Mouse (Mus musculus) heart, postnatal 0 days (tissue): ENCODE measurements around the gene Ceacam15. TPM values are rescaled to one million over a fixed set of nuclear protein-coding genes. Genes with fewer than 3 reads are reported as not detected.
"Not testable (repeated sequence)": the region's sequence is repeated elsewhere in the genome, so short reads cannot be mapped to it uniquely, and the experiment has no call there.

Experiments
- ATAC-seq: fragments of 200-750 bp; cut with Nextera tagmentation; 2 replicates; pipeline ENCODE4 v1.8.0; 2017; ENCODE audit warnings: low read depth, moderate number of reproducible peaks, moderate library complexity; ENCODE audit not compliant: insufficient read depth
- DNase-seq: peaks from one replicate; pipeline ENCODE4 v3.0.0-alpha.2; 2016; ENCODE audit warnings: low spot score
- H3K27ac ChIP-seq: fragments of 300-500 bp; sonication (generic); 2 replicates; pipeline ENCODE4 v1.5.1; 2014; ENCODE audit warnings: low read depth, mild to moderate bottlenecking
- H3K27me3 ChIP-seq: fragments of 300-500 bp; sonication (generic); 2 replicates; pipeline ENCODE4 v1.6.1; 2014; ENCODE audit warnings: low read length, mixed read lengths; ENCODE audit not compliant: control insufficient read depth, insufficient read depth
- H3K36me3 ChIP-seq: fragments of 300-500 bp; sonication (generic); replicated peaks from 2 replicates; pipeline ENCODE4 v1.6.1; 2014; ENCODE audit warnings: low read length, mixed read lengths; ENCODE audit not compliant: control insufficient read depth, insufficient read depth
- H3K4me1 ChIP-seq: fragments of 300-500 bp; sonication (generic); 2 replicates; pipeline ENCODE4 v1.6.1; 2014; ENCODE audit warnings: antibody characterized with exemption; ENCODE audit not compliant: control insufficient read depth, insufficient read depth
- H3K4me2 ChIP-seq: fragments of 300-500 bp; sonication (generic); 2 replicates; pipeline ENCODE4 v1.6.1; 2014; ENCODE audit warnings: low read depth, mild to moderate bottlenecking, low read length, moderate library complexity
- H3K4me3 ChIP-seq: fragments of 300-500 bp; sonication (generic); 2 replicates; pipeline ENCODE4 v1.5.1; 2014; ENCODE audit warnings: low read depth, low read length
- H3K9ac ChIP-seq: fragments of 300-500 bp; sonication (generic); replicated peaks from 2 replicates; pipeline ENCODE4 v1.6.1; 2014; ENCODE audit warnings: low read depth, low read length, mixed read lengths
- H3K9me3 ChIP-seq: fragments of 300-500 bp; sonication (generic); replicated peaks from 2 replicates; pipeline ENCODE4 v1.6.1; 2016; ENCODE audit warnings: low read length; ENCODE audit not compliant: control insufficient read depth
- CTCF ChIP-seq: IDR thresholded peaks from 2 replicates; pipeline ENCODE4 v1.5.1; 2016; ENCODE audit warnings: antibody characterized with exemption, control low read depth, low read depth
- EP300 ChIP-seq: IDR thresholded peaks from 2 replicates; pipeline ENCODE4 v1.6.1; 2016; ENCODE audit warnings: antibody characterized with exemption, low read depth
- WGBS: fragments of 180-500 bp; shearing (Covaris S2); extraction: QIAGEN DNeasy Blood & Tissue Kit; methylation state at CpG from one replicate; pipeline ENCODE4 v1.1.7; 2014; 5-methylcytosine and 5-hydroxymethylcytosine counted together
- polyA plus RNA-seq: library from polyadenylated mRNA; unstranded; fragments of >200 nt; fragmentation: Nextera tagmentation; extraction: Ambion mirVana; gene quantifications from 2 replicates; pipeline ENCODE4 v1.2.1, GENCODE M21; 2015
- total RNA-seq: library from RNA; depleted of rRNA; stranded (reverse); fragments of >200 nt; gene quantifications from 2 replicates; pipeline ENCODE4 v1.2.3, GENCODE M21; 2014; ENCODE audit warnings: low replicate concordance

Gene Ceacam15
- total and polyA plus RNA-seq, 2 experiments from 2014 or later: 1.5 to 1.6 TPM

DNA sequence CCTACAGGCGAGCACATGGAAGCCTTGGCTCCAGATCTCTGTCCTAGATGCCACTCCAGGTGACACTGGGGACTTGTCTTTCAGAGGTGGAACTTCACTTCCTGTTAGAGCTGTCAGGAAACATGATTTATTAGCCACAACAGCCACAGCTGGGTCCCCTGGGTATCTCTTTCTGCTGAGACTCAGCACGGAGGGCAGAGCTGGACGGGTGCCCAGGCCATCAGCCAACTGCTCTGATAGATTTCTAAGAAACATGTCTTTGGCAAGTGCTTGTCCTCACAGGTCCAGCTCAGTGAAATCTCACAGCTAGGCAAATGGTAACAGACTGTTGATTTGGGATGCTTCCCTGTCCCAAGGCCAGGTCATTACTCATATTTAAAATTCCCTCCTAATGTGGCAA, 36.5 kb downstream of the Ceacam15 start:
- no peak for TF ChIP-seq CTCF
- peak; percentile 89; the same call in 1 of the 2 replicates for TF ChIP-seq EP300
- Histone ChIP-seq H3K36me3 (no peaks in the 10 kb centered on the region), H3K27me3 (no peaks in the 10 kb centered on the region), H3K9me3 (no peaks in the 10 kb centered on the region), H3K9ac (no peak overlapping the region), H3K27ac (peak overlapping the region; percentile 88), H3K4me1 (peaks cover 16% of the 10 kb centered on the region), H3K4me3 (no peak overlapping the region), H3K4me2 (no peak overlapping the region)
- peak; percentile 91 for DNase-seq
- ATAC-seq: peak; percentile 90
- WGBS: 12% methylated on average over 3 of the region's 3 CpGs

DNA sequence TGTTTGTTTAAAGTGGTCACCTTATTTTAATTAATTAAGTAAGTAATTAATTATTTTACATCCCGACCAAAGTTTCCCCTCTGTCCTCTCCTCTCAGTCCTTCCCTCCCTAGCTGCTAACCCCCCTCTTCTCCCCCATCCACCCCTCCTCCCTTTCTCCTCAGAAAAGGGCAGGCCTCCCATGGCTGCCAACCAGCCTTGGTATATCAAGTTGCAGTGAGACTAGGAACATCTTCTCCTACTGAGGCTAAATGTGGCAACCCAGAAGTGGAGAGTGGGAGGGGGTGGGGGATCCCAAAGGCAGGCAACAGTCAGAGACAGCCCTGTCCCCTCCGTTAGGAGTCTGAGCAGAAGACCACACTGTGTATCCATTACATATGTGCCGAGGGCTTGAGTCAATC, 40.4 kb downstream of the Ceacam15 start:
- Histone ChIP-seq H3K36me3 (no peaks in the 10 kb centered on the region), H3K4me2 (no peak overlapping the region), H3K9ac (no peak overlapping the region), H3K27me3 (no peaks in the 10 kb centered on the region), H3K4me3 (no peak overlapping the region), H3K4me1 (peaks cover 15% of the 10 kb centered on the region), H3K9me3 (no peaks in the 10 kb centered on the region), H3K27ac (peak overlapping the region; percentile 16; the same call in 1 of the 2 replicates)
- 51% methylated on average over 3 of the region's 3 CpGs for WGBS
- DNase-seq: no peak
- no peak for ATAC-seq
- no peak for TF ChIP-seq CTCF
- no peak for TF ChIP-seq EP300

DNA sequence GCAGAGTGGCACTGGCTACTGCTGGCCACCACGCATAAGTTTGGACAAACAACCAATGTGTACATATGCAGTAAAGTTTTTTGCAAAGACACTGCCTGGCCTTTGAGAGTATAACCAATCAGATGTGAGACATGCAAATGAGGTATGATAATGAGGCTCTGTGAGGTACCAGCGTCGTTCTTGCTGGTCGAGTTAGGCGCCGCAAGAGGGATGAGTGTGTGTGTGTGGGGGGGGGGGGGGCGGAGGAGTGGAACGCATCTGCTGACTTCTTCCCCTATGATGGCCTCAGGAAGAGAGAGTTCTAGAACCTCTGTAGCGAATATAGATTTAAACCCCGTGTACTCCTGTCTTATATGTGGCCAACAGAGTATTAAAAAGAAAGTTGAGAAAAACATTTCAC, 41.6 kb downstream of the Ceacam15 start:
- 17% methylated on average over 10 of the region's 10 CpGs for WGBS
- not testable (repeated sequence) for H3K4me2 ChIP-seq, H3K9ac ChIP-seq, H3K27ac ChIP-seq, DNase-seq, H3K36me3 ChIP-seq, H3K4me1 ChIP-seq, H3K9me3 ChIP-seq, H3K27me3 ChIP-seq, H3K4me3 ChIP-seq, ATAC-seq

DNA sequence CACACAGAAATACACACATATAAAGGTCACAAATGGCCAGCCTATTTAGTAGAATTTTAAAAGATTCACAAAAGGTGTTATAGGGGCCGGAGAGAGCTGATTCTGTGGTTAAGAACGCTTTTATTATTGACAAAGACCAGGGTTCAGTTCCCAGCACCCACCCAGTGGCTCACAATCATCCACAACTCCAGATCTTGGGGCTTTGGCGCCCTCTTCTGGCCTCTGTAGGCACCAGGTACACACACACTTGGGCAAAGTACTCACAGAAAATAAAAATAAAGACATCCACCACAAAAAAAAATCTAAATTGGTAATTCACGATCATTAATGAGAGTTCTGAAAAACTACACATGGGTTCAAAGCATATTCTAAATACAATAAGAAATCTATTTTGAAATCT, 43.6 kb downstream of the Ceacam15 start:
- Histone ChIP-seq H3K4me1 (no peaks in the 10 kb centered on the region; the same call in none of the 2 replicates), H3K9ac (no peak overlapping the region), H3K27ac (no peak overlapping the region), H3K36me3 (no peaks in the 10 kb centered on the region), H3K4me3 (no peak overlapping the region), H3K27me3 (no peaks in the 10 kb centered on the region), H3K4me2 (no peak overlapping the region), H3K9me3 (no peaks in the 10 kb centered on the region)
- no peak for ATAC-seq
- WGBS: 67% methylated on average over 4 of the region's 4 CpGs
- DNase-seq: no peak
- TF ChIP-seq CTCF (no peak), EP300 (no peak)

DNA sequence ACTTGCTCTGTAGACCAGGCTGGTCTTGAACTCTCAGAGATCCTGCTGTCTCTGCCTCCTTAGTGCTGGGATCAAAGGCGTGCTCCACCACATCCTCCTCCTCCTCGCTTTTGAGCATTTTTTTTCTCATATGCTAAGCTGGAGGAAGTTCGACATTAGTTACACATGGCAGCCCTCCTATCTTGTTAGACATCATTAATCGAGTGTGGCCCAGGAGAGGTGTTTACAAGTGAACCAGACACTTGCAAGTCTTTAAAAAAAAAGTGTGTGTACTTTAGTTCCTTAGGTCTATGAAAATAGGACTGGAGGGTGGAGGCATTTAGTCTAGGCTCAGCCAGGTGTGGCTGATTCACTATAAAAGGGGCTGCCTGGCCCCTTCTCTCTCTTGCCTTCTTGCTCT, 44.5 kb downstream of the Ceacam15 start:
- DNase-seq: no peak
- Histone ChIP-seq H3K9me3 (no peaks in the 10 kb centered on the region), H3K4me2 (no peak overlapping the region), H3K4me3 (no peak overlapping the region), H3K9ac (no peak overlapping the region), H3K4me1 (no peaks in the 10 kb centered on the region; the same call in none of the 2 replicates), H3K36me3 (no peaks in the 10 kb centered on the region), H3K27me3 (no peaks in the 10 kb centered on the region), H3K27ac (no peak overlapping the region)
- no peak for TF ChIP-seq CTCF
- TF ChIP-seq EP300: no peak
- WGBS: 69% methylated on average over 4 of the region's 4 CpGs
- ATAC-seq: no peak

DNA sequence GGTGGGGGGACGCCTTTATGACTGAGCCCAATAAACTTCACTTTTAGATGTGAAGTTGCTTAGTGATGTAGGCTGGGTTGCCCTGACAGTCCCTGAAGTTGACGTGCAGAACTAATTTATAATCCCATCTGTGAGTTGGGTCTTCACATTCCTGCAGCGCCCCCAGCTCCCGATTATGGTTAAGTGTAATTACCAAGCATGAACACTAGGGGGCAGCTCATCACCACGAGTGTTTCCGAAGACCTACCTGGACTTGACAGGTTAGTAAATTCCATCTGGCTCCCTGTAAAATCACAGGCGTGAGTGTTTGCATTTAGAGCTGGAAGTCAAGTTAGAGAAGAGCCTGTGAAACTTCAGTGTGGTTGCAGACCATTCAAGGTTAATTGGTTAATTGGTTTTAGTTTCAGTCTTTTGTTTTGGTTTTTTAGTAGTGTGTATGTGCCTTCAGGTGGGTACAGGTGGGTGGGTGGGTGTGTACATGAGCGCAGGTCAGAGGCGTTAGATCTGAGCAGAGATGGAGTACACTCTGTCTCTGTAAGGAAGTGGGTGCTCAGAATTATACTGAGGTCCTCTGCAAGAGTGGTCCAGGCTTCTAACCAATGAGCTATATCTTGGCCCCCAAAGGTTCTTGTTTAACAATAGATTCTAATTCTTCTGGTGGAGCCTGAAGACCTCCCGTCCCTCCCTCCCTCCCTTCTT, 45.8 kb downstream of the Ceacam15 start:
- DNase-seq (peak; percentile 43), ATAC-seq (no peak)
- WGBS: 10% methylated on average over 10 of the region's 10 CpGs
- Histone ChIP-seq H3K9me3 (no peaks in the 10 kb centered on the region), H3K27ac (no peak overlapping the region), H3K4me3 (no peak overlapping the region), H3K36me3 (no peaks in the 10 kb centered on the region), H3K9ac (no peak overlapping the region), H3K4me1 (no peaks in the 10 kb centered on the region; the same call in 1 of the 2 replicates), H3K4me2 (no peak overlapping the region), H3K27me3 (no peaks in the 10 kb centered on the region)
- TF ChIP-seq EP300 (no peak), CTCF (peak; percentile 91)
